Mouse (Mus musculus): ENCODE measurements around the gene Cfdp1.

DNA sequence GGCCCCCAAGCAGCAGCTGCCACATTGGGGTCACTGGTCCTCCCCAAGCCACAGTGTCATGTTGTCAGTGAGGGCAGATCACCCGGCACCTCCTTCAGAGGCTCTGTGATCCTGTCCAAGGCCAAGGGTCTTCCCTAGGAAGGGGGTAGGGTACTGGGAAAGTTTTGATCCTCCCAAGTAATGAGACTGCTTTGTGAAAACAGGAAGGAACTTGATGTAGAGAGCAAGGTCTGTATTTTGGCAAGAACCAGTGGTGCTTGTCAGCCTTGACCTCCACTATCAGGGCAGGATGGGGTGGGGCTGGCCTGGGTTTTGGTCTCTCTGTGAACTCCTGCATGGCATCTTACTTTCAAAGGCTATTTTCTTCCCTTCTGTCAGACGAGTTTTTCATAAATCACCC is 100.0 kb downstream of the Cfdp1 start:
- TF ChIP-seq CTCF (IDR thresholded peaks at IDR 0.05; ENCODE audit: borderline replicate concordance, insufficient read depth, low read length) (no peak), POLR2A (IDR thresholded peaks at IDR 0.05; ENCODE audit: low read depth, low read length) (no peak)
